Mouse (Mus musculus) CH12.LX (cell line): Measurements from ENCODE around the gene Lamtor4.

Experiments used
- CTCF ChIP-seq, 2 experiments: IDR thresholded peaks in 1 of 2; conservative IDR thresholded peaks in 1 of 2; 2 replicates each; pipeline ENCODE4 v1.5.1; 2011 to 2012; ENCODE audit warnings: low read depth in 2 of 2, low read length in 2 of 2, improper control_type of control experiment in 1 of 2, inconsistent platforms in 1 of 2, mild to moderate bottlenecking in 1 of 2, moderate library complexity in 1 of 2
- EP300 ChIP-seq: IDR thresholded peaks from 2 replicates; pipeline ENCODE4 v1.6.1; 2011; ENCODE audit warnings: low read length, improper control_type of control experiment
- POLR2A ChIP-seq: IDR thresholded peaks from 2 replicates; pipeline ENCODE4 v1.6.1; 2011; ENCODE audit warnings: low read depth, mild to moderate bottlenecking, improper control_type of control experiment, low read length

DNA sequence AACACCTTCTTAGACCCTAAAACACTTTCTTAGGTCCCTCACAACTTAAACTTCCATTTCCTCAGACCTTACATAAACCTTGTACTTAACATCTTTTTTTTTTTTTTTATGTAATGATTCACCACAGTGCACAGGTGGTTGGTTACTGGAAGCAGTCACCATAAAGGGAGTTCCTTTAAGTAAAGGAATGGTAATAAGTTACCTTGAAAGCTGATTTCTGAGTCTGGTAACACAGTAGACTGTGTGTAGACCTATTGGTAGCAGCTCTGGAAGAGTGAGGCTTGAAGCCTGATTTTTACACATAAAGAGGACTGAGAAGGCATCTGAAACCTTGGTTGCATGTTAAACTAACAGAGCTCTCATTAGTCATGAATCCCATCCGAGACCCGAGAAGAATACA, 35.4 kb upstream of the Lamtor4 start:
- TF ChIP-seq EP300 (no peak), CTCF (conservative IDR thresholded peaks at IDR 0.05 in 1 of 2, IDR thresholded peaks at IDR 0.05 in 1 of 2; ENCODE audit: low read depth in 2 of 2, low read length in 2 of 2) (no peak), POLR2A (no peak)
